Mouse (Mus musculus): ENCODE measurements around the gene Dguok.

Dguok gene

DNA sequence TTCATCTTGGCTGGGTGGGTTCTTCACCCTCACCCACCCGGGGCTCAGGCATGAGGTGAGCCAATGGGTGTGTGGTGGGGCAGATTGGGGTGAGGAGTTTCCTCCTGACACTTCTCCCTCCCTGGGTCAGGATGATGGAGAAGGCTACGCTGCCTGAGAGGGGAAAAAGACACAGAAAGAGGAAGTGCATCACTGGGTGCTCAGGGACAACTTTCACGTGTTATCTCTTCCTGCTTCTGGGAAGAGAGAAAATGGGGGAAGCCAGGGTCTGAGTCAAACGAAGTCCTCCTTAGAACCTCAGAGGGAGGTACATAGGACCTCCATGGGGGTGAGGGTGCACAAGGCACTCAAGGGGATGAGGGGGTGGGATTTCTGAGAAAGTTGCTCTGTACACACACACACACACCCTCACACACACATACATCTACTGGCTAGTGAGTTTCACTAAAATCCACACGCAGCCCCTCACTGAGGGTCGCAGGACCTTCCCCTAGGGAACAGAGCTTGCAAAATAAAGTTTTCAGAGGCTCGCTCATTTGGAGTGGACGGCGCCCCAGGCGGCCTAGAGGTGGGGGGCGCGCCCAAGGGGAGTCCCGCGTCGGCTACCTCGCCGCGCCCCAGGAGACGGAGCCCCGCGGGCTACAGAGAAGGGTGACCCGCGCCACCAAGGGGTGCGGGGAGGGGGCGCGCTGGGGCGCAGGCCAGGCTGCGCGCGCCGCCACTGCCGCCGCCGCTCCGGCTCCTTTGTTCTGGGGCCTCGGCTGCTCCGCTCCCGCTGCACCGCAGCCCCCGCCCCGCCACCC is 51.2 kb downstream of the Dguok start:
- DNase-seq: peak; percentile 52 to 56

- no peak for DNase-seq
Observed at GRCm38 (mm10) chr6:83453706-83454105, 53.1 kb downstream of the Dguok start.

DNA sequence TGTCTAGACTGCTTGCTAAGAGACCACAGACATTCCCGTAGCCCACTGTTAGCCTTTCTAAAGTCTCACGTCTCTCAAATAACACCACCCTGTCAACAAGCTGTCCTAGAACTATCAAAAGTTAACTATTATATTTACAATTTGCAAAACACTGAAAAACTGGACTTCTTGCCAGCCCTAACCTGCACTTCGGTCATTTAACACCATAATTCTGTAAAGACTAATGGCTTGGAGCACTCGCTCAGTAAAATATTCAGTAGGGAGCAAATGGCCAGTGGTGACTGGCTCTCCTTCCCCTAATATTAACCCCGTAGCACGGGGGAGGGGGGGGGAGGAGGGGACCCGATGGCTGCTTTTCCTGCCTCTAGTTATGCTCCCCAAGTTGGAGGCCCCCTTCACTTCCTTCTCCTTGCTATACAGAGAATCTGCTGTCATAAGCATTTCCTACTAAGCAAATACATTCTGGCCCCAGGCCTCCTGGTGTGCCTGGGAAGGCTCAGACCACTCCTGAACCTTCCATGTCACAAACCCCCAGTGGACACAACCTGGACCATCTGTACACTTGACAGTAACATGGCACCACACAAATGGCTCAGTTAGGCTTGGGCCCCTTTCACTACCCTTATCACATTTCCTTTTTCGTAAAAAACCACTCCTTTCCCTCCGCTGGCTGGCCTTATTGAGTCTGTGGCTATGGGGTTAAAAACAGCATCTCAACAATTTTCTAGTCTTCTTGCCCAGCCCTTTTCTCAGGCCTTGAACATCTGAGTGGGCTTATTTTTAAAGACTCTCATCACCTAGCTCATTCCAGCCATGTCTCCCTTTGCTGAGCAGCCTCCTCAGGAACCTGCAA is 56.1 kb downstream of the Dguok start:
- no peak for DNase-seq

GRCm38 (mm10) chr6:83449440-83449839 is 57.3 kb downstream of the Dguok start:
- DNase-seq: no peak

DNA sequence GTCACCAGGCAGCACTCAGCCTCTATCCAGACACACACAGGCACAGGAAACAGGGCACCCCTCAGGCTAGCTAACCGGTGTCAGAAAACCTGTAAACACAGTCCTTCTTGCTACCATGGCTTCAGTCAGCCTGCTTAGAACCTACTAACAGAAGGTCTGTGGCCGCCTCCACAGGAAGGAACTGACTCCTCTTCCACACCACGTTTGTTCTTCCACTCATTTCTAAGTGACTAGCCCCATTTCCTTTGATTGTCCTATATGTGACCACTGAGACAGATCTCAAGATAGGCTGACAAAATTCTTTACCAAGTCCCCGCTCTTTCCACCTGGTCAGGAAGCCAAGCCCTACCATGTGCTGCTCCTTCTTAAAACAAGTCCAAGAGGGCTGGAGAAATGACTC is 57.9 kb downstream of the Dguok start:
- DNase-seq: no peak

DNA sequence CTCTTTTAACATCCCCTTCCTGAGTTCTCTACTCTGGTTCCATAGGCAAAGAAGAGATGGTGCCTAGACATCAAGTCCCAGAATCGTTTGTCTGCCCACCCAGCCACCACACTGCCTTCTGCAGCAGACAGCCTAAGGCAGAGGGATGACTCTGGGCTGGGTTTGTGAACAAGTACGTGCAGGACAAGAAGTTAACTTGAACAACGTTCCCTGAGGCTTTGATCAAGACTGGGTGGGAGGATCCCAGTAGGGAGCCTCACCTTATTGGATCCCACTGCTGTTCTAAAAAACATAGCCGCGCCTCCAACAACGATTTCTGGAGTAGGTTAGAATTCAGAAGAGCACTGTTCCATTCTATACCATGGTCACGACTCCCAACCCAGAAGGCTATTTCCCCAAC is 59.7 kb downstream of the Dguok start:
- no peak for DNase-seq

GRCm38 (mm10) chr6:83445796-83446195 is 61.0 kb downstream of the Dguok start:
- no peak for DNase-seq

DNA sequence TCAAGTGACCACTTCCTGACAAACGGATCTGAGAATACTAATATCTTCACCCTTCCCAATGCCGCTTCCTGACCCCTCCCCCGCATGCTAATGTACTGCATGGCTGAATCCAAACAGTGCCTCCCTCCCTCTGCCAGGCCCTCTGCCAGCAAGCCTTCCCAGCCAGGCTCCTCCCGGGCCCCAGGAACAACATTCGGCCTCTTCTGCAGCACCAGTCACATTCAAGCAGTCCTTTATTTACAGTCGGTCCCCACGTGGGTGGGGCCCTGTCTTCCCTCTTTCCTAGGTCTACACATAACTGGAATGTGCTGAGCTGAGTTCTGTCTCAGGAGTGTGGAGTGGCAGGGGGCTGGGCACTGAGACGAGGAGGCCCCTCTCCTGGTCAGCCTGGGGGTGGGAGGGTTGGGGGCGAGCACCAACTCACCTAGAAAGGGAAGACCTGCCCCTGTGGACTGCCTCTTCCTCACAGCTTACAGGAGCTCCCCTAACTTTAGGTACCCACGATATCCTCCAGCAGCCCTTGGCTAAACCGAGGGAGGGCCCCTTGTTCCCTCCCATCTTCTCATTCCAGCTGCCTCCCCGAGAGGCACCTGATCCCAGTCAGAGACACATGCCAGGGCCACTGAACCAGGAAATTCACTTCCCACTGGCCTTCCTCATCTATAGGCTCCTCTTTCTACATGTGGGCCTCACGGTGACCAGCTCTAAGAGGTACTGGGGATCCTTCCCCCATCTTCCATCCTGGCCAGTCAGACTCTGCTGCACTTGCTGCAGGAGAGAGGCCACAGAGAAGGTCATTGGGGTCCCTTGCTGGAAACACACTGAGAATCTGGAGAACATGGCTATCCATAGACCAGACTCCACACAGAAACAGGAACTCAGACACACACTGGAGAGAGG is 63.1 kb downstream of the Dguok start:
- no peak for DNase-seq

GRCm38 (mm10) chr6:83442639-83443038 is 64.1 kb downstream of the Dguok start:
- DNase-seq: peak in 1 of 2 experiments; percentile 26

DNA sequence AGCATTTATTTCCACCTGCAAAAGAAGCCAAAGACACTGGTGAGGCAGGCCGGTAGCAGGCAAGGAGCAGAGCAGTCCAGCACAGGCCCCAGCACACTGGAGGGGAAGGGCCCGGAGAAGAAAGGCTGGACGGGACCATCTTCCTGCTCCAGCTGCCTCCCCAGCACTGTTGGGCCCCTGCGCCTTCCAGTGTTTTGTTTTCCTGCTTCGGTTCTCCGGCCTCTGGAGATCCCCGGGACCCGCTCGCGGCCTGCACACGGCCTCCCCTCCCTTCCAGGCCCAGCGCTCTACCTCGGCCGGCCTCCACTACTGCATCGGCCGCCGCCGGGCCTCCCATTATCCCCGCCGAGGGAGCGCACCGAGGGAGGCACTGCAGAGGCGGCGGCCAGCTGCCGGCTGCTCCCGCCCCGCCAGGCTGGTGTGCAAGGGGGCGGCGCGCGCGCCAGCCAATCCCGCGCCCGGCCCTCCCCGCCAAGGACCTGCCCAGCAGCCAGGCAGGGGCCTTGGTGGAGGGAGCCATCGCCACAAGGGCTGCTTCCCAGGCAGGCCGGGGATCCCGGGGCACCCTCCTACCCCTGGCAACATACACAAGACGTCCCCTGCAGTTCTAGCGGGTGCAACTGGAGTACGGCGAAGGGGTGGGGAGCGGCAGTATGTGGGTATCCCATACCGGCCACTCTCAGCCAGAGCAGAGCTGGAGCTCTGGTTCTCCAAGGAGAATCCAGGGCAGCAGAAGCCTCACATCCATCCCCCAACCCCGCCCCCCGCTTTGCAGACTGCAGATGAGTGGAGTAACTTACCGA is 65.3 kb downstream of the Dguok start:
- peak; percentile 56 to 65 for DNase-seq

- DNase-seq: no peak
Observed at GRCm38 (mm10) chr6:83440510-83441258, 66.1 kb downstream of the Dguok start.

DNA sequence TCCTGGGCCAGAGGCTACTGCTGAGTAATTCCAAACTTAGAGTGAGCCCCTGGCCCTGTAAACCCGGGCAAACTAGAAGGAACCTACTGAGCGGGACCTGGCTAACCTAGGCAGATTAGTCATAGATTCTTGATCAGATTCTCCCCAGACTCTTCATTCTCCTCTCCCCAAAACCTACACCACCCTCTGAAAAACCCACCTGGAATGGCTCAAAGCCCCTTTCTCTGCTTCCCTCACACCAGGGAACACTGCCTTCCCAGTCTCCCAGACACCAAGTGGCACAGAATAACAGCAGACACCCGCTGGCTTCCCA is 66.6 kb downstream of the Dguok start:
- DNase-seq: no peak

GRCm38 (mm10) chr6:83439781-83440180 is 67.0 kb downstream of the Dguok start:
- no peak for DNase-seq

DNA sequence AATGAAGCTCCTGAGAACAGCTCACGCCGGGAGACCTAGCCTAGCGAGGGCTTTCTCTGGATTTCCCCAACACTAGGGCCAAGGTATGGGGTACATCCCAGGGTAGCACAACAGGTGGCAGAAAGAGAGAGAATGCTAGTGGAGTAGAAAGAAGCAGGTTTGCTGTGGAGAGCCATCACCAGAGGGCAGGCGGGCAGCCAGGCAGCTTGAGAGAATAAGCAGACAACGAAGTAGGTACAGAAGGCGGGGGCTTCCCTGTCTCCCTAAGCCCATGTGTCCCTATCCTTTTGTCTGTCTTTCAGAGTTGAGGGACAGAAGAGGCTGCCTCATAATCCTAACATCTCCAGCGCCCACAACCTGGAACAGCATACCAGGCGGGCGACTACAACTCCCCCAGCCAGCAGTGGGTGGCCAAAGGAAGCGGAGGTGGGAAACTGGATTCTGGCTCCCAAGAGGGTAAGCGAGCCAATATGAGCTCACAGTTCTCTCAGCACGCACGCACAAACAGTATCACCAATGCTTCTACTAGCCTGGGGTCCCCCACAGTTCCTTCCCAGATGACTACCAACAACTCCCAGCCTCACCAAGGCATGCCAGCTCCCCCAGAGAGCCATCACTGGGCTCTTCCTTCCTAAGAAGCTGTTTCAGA is 67.5 kb downstream of the Dguok start:
- no peak for DNase-seq

DNA sequence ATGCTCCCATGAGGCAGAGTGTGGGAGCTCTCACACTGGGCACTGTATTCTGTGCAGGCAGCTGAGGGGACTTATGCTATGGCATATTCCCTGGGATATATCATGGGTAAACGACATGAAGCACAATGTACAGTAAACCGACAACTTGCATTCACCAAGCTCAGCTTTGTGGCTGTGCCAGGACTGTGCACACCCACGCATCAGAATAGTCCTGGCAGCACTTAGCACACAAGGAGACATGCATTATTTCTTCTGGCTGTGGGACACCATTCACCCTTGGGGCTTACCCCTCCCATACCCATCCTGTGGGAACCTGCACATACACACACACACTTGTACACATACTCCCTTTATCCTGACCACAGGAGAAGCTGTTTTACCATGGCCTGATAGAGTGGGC is 68.2 kb downstream of the Dguok start:
- DNase-seq: no peak

DNA sequence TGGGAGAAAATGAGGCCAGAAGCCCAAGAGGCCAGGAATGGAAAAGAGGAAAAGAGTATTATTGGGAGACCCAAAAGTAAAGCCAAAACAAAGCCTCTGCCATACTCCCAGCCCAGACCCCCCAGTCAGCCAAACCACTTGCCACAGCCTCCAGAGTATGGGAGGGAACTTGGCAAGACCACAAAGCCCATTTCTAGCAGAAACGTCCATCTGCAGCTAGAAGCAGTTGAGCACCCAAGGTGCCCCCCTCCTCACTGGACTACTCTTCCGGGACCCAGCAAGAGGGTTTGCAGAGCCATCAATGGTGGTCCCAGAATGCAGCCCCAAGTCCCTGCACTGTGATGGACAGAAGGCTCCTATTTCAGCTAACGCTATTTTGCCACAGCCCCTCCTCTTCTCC is 69.0 kb downstream of the Dguok start:
- DNase-seq: no peak

- no peak for DNase-seq
Observed at GRCm38 (mm10) chr6:83437225-83437624, 69.5 kb downstream of the Dguok start.

GRCm38 (mm10) chr6:83436547-83436946 is 70.2 kb downstream of the Dguok start:
- DNase-seq: peak; percentile 24 to 40

- DNase-seq: no peak
Observed at GRCm38 (mm10) chr6:83435174-83435573, 71.6 kb downstream of the Dguok start.

DNA sequence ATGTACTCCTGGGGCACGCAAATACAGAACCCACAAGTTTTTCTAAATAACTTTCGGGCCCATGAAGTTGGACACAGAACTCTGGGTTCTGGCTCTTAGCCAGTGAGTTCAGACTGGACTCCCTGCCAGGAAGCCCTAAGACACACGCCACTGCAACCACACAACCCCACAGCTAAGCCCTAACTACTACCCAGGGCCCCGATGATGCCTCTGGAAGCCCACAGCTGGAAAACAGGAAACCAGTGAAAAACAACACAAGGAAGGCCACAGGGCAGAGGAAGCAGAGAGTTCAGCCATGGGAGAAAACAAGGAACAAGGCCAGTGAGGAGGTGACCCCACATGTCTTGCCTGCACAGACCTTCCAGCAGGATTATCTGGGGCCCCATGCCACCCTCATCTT is 73.2 kb downstream of the Dguok start:
- DNase-seq: no peak

DNA sequence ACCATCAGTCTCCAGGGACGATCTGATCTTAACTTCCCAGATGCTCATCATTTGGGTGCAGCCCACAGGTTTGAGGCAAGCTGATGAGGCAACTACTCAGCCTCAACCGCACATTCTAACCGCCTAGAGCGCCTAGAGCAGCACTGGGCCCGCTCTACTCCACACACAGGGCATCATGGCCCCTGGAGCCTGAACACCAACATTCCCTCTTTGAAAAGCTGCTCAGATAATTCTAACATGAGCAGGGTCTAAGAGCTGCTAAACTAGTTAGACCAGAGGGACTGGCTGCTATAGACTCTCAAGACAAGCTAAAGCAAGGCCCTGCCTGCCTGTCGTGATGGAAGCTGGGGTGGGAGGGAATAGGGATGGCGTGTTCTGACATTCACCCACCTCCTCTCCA is 73.8 kb downstream of the Dguok start:
- no peak for DNase-seq
